Mouse (Mus musculus) monocyte, adult 5-6 weeks (primary cell): Measurements from ENCODE around the gene Ugt1a8. TPM values are rescaled to one million over a fixed set of nuclear protein-coding genes. Genes with fewer than 3 reads are reported as not detected.
"Not testable (repeated sequence)": the region's sequence is repeated elsewhere in the genome, so short reads cannot be mapped to it uniquely, and the experiment has no call there.

Experiments
- ATAC-seq: fragments of 153-309, 156-312 bp; replicated peaks from 2 replicates; pipeline ENCODE4 v1.8.0; 2017; ENCODE audit warnings: mild to moderate bottlenecking; ENCODE audit not compliant: low TSS enrichment, insufficient number of reproducible peaks, severe bottlenecking, poor library complexity, low FRiP score
- total RNA-seq: library from RNA; stranded (forward); fragments of 200-1000, 200-491, 200-594 nt; gene quantifications from 3 replicates; pipeline ENCODE4 v1.2.3, GENCODE M21; 2017

The Ugt1a8 gene
- total RNA-seq, 1 experiment from 2014 or later = not detected

- no peak for ATAC-seq
Observed at GRCm38 (mm10) chr1:88104667-88105430, 17.2 kb downstream of the Ugt1a8 start.

- no peak for ATAC-seq
Observed at GRCm38 (mm10) chr1:88105656-88106055, 18.0 kb downstream of the Ugt1a8 start.

GRCm38 (mm10) chr1:88109027-88109557 is 21.5 kb downstream of the Ugt1a8 start:
- ATAC-seq = not testable (repeated sequence)

GRCm38 (mm10) chr1:88109604-88110003 is 22.0 kb downstream of the Ugt1a8 start:
- ATAC-seq = not testable (repeated sequence)

GRCm38 (mm10) chr1:88112769-88113168 is 25.2 kb downstream of the Ugt1a8 start:
- ATAC-seq = not testable (repeated sequence)

- ATAC-seq = peak; percentile 76
Observed at GRCm38 (mm10) chr1:88120550-88120949, 32.9 kb downstream of the Ugt1a8 start.

GRCm38 (mm10) chr1:88121521-88121920 is 33.9 kb downstream of the Ugt1a8 start:
- not testable (repeated sequence) for ATAC-seq

GRCm38 (mm10) chr1:88125827-88126360 is 38.3 kb downstream of the Ugt1a8 start:
- peak; percentile 74 for ATAC-seq

GRCm38 (mm10) chr1:88129091-88129490 is 41.5 kb downstream of the Ugt1a8 start:
- ATAC-seq = not testable (repeated sequence)

- not testable (repeated sequence) for ATAC-seq
Observed at GRCm38 (mm10) chr1:88130223-88130622, 42.6 kb downstream of the Ugt1a8 start.

- ATAC-seq = no peak
Observed at GRCm38 (mm10) chr1:88133908-88134456, 46.4 kb downstream of the Ugt1a8 start.

- peak; percentile 84 for ATAC-seq
Observed at GRCm38 (mm10) chr1:88134457-88135011, 46.9 kb downstream of the Ugt1a8 start, which contains the start of gene Ugt1a6a. Ugt1a6a (plus strand) TSS chr1:88134809.

- not testable (repeated sequence) for ATAC-seq
Observed at GRCm38 (mm10) chr1:88135229-88135904, 47.8 kb downstream of the Ugt1a8 start.

GRCm38 (mm10) chr1:88136646-88137045 is 49.0 kb downstream of the Ugt1a8 start:
- no peak for ATAC-seq

GRCm38 (mm10) chr1:88137264-88137663 is 49.7 kb downstream of the Ugt1a8 start:
- no peak for ATAC-seq

- ATAC-seq = no peak
Observed at GRCm38 (mm10) chr1:88138145-88138544, 50.5 kb downstream of the Ugt1a8 start.

GRCm38 (mm10) chr1:88140492-88140891 is 52.9 kb downstream of the Ugt1a8 start:
- ATAC-seq = not testable (repeated sequence)

- peak; percentile 80 for ATAC-seq
Observed at GRCm38 (mm10) chr1:88143966-88144675, 56.5 kb downstream of the Ugt1a8 start.
